Mouse (Mus musculus) heart, embryonic 16.5 days (tissue): Measurements from ENCODE around the gene Dzank1. TPM values are rescaled to one million over a fixed set of nuclear protein-coding genes. Genes with fewer than 3 reads are reported as not detected.

Source experiments
- ATAC-seq: fragments of 200-750 bp; cut with Nextera tagmentation; replicated peaks from 2 replicates; pipeline ENCODE4 v1.8.0; 2017; ENCODE audit warnings: moderate number of reproducible peaks; ENCODE audit not compliant: insufficient read depth, low FRiP score; ENCODE audit errors: extremely low read depth
- H3K27ac ChIP-seq: fragments of 300-500 bp; sonication (generic); 2 replicates; pipeline ENCODE4 v1.5.1; 2014; ENCODE audit warnings: mild to moderate bottlenecking, low read length, control low read depth, moderate library complexity
- H3K27me3 ChIP-seq: fragments of 300-500 bp; sonication (generic); 2 replicates; pipeline ENCODE4 v1.6.1; 2014; ENCODE audit warnings: low read length, mixed read lengths; ENCODE audit not compliant: control insufficient read depth, insufficient read depth
- H3K36me3 ChIP-seq: fragments of 300-500 bp; sonication (generic); 2 replicates; pipeline ENCODE4 v1.6.1; 2014; ENCODE audit not compliant: control insufficient read depth, insufficient read depth
- H3K4me1 ChIP-seq: fragments of 300-500 bp; sonication (generic); 2 replicates; pipeline ENCODE4 v1.6.1; 2014; ENCODE audit warnings: low read length, mixed read lengths; ENCODE audit not compliant: control insufficient read depth, insufficient read depth
- H3K4me2 ChIP-seq: fragments of 300-500 bp; sonication (generic); 2 replicates; pipeline ENCODE4 v1.6.1; 2014; ENCODE audit warnings: low read depth, mild to moderate bottlenecking, control low read depth, low read length
- H3K4me3 ChIP-seq: fragments of 300-500 bp; sonication (generic); 2 replicates; pipeline ENCODE4 v1.5.1; 2014; ENCODE audit warnings: mild to moderate bottlenecking, control low read depth, low read length
- H3K9ac ChIP-seq: fragments of 300-500 bp; sonication (generic); 2 replicates; pipeline ENCODE4 v1.6.1; 2014; ENCODE audit warnings: low read length, control low read depth
- H3K9me3 ChIP-seq: fragments of 300-500 bp; sonication (generic); replicated peaks from 2 replicates; pipeline ENCODE4 v1.6.1; 2016; ENCODE audit warnings: low read length; ENCODE audit not compliant: control insufficient read depth
- WGBS: fragments of 180-500 bp; shearing (Covaris S2); extraction: QIAGEN DNeasy Blood & Tissue Kit; methylation state at CpG from one replicate; pipeline ENCODE4 v1.1.7; 2014; 5-methylcytosine and 5-hydroxymethylcytosine counted together
- polyA plus RNA-seq: library from polyadenylated mRNA; unstranded; fragments of >200 nt; fragmentation: Nextera tagmentation; extraction: Ambion mirVana; gene quantifications from 2 replicates; pipeline ENCODE4 v1.2.1, GENCODE M21; 2015

Gene Dzank1
- polyA plus RNA-seq, 1 experiment from 2014 or later, result 0.60 TPM

DNA sequence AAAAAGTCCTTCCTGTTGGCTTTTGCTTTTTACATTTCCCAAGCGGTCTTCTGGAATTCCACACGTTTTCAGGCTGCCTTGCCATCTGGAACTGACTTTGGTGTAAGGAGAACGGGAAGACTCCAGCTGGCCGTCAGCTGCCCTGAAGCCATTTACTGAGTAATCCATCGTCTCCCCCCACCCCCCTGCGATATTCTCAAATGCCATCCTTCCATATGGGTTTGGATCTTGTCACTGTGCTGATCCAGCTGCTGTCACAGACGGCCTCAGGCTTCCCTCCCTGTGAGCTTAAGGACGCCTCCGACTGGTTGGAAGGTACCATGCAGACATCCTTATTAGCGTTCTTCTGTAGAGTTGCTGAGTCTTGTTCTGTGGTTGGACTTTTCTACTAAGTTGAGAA lies 91.5 kb downstream of the Dzank1 start:
- Histone ChIP-seq H3K27ac (no peak overlapping the region), H3K9ac (no peak overlapping the region), H3K4me3 (no peak overlapping the region), H3K4me1 (no peaks in the 10 kb centered on the region), H3K36me3 (no peaks in the 10 kb centered on the region), H3K27me3 (no peaks in the 10 kb centered on the region), H3K4me2 (no peak overlapping the region), H3K9me3 (no peaks in the 10 kb centered on the region)
- ATAC-seq, result no peak
- 82% methylated on average over 10 of the region's 10 CpGs for WGBS

DNA sequence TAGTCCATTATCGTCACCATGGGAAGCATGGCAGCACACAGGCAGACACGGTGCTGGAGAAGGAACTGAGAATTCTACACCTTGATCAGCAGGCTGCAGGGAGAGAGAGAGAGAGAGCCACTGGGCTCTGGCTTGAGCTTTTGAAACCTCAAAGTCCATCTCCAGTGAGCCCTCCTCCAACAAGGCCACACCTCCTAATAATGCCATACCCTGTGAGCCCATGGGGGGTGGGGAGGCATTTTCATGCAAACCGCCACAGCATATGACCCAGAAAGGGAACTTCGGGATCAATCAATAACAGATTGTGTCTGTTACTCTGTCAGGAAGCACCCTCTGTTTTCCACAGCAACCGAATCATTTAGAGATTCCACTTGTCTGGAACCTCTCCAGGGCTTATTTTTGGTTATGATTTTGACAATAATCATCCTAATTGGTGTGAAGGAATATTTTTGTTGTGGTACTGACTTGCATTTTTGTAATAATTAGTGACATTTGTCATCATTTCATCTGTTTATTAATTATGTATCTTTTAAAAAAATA lies 95.9 kb downstream of the Dzank1 start:
- Histone ChIP-seq H3K4me2 (no peak overlapping the region), H3K4me3 (no peak overlapping the region), H3K9me3 (no peaks in the 10 kb centered on the region), H3K36me3 (no peaks in the 10 kb centered on the region), H3K27me3 (no peaks in the 10 kb centered on the region), H3K4me1 (no peaks in the 10 kb centered on the region), H3K27ac (no peak overlapping the region), H3K9ac (no peak overlapping the region)
- ATAC-seq, result no peak
- WGBS, result 73% methylated on average over 5 of the region's 5 CpGs

DNA sequence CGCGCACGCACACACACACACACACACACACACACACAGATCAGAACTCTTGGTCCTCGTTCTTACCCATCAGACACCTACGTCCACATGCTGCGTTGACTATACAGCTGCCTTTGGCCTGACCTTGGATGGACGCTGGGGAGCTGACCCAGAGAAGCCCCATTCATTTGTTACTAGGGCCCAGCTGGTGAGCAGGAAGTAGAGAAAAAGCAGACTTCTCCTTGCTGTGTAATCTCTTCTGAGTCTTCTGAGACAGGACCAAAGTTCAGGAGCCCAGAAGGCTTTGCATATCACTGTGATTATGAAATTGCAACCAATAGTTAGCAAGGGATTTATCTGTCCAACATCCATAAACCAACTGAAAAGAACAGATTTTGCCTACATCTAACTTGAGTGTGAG lies 98.0 kb downstream of the Dzank1 start:
- Histone ChIP-seq H3K27me3 (no peaks in the 10 kb centered on the region), H3K4me1 (no peaks in the 10 kb centered on the region), H3K4me3 (no peak overlapping the region), H3K4me2 (no peak overlapping the region), H3K9me3 (no peaks in the 10 kb centered on the region), H3K27ac (no peak overlapping the region), H3K9ac (no peak overlapping the region), H3K36me3 (no peaks in the 10 kb centered on the region)
- 73% methylated on average over 7 of the region's 7 CpGs for WGBS
- ATAC-seq, result no peak

DNA sequence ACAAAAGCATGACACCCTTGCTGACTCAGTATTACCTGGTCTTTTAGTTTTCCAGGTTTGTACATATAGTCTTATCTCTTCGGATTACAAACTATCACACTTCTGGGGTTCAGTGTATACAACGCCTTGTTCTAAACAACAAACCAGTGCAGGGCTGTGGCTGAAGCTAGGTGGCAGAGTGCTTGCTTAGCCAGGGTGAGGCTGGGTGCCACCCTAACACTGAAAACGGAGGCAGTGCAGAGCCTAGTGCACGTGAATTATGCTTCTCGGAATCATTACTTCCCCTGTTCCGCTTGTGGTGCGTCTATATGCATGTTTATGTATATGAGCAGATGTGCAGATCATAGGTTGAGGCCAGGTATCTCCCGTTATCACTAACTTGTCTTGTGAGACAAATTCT lies 98.6 kb downstream of the Dzank1 start:
- Histone ChIP-seq H3K36me3 (no peaks in the 10 kb centered on the region), H3K9me3 (no peaks in the 10 kb centered on the region), H3K27me3 (no peaks in the 10 kb centered on the region), H3K4me3 (no peak overlapping the region), H3K4me1 (no peaks in the 10 kb centered on the region), H3K27ac (no peak overlapping the region), H3K4me2 (no peak overlapping the region), H3K9ac (no peak overlapping the region)
- 77% methylated on average over 8 of the region's 8 CpGs for WGBS
- no peak for ATAC-seq

DNA sequence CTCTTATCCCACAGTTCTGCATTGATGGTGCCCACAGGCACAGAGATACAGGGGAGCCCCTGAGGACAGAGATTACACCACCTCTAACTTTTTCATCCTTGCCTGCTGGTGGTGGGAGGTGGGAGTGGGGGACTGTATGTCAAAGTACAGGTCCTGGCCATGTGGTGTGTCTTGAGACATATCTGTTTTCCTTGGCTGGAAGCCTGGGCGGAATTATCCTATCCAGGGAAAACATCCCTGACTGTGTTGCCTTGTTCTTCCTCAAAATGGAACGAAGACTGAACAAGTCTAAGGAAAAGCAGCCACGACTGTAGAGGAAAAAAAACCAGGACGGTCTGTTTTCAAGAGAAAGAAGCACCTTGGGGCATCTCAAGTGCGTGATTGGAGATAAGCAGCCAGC lies 99.4 kb downstream of the Dzank1 start:
- no peaks in the 10 kb centered on the region for H3K36me3 ChIP-seq
- H3K27me3 ChIP-seq, result no peaks in the 10 kb centered on the region
- H3K4me3 ChIP-seq, result no peak overlapping the region
- 53% methylated on average over 5 of the region's 5 CpGs for WGBS
- H3K27ac ChIP-seq, result no peak overlapping the region
- no peak for ATAC-seq
- no peak overlapping the region for H3K9ac ChIP-seq
- H3K4me1 ChIP-seq, result no peaks in the 10 kb centered on the region
- H3K4me2 ChIP-seq, result no peak overlapping the region
- no peaks in the 10 kb centered on the region for H3K9me3 ChIP-seq

DNA sequence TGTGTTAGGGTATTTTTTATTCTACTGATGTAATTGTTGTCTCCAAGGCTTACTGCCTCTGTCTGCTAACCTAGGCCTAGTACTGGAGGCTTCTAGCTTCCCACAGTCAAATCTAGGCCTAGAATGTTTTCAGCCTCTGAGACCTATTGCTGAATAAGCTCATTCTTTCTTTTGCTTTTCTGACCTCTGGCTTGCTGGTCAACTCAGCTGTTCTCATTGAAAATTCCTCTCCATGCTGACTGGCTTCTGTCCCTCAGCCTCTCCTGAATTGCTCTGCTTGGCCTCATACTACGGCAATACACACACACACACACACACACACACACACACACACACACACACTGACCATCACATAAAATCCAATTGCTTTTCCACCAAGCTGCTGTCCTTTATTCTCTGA lies 101.5 kb downstream of the Dzank1 start:
- WGBS, result 71% methylated on average over 1 of the region's 1 CpGs
- no peak for ATAC-seq
- no peaks in the 10 kb centered on the region for H3K4me1 ChIP-seq
- H3K9me3 ChIP-seq, result no peaks in the 10 kb centered on the region
- H3K4me3 ChIP-seq, result no peak overlapping the region
- no peak overlapping the region for H3K9ac ChIP-seq
- no peak overlapping the region for H3K27ac ChIP-seq
- H3K4me2 ChIP-seq, result no peak overlapping the region
- H3K27me3 ChIP-seq, result no peaks in the 10 kb centered on the region
- no peaks in the 10 kb centered on the region for H3K36me3 ChIP-seq

DNA sequence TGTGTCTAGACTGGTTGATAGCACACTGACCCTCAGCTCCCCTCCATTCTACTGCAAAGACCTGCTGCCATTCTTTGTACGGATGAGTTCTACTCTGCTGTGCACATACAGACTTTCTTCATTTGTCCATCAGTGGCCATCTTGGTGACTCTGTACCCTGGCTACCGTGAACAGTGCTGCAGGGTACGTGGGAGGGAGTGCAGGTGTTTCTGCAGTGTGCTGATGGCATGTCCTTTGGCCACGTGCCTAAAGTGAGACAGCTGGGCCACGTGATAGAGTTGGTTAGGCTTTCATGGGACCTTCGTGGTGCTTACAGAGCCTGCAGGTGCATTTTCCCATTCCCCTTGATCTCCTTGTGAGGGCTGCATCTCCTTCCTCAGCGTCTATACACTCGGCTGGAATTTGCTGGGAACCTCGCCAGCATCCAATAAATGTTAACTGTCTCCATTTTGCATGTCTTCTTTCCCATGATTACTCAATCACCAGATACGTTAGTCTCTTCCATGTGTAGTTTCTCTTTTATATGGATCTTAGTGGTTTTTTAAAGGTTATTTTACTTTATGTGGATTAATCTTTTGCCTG lies 105.0 kb downstream of the Dzank1 start:
- Histone ChIP-seq H3K27me3 (no peaks in the 10 kb centered on the region), H3K36me3 (no peaks in the 10 kb centered on the region), H3K4me2 (no peak overlapping the region), H3K27ac (no peak overlapping the region), H3K4me3 (no peak overlapping the region), H3K4me1 (no peaks in the 10 kb centered on the region), H3K9me3 (no peaks in the 10 kb centered on the region), H3K9ac (no peak overlapping the region)
- no peak; the same call in 1 of the 2 replicates for ATAC-seq
- 64% methylated on average over 10 of the region's 10 CpGs for WGBS

Other genes starting within 250 kb of the Dzank1 start
- 0.14 and 0.76 TPM in 2 replicates for gene Ovol2, start 195.3 kb downstream of the Dzank1 start, polyA plus RNA-seq
- 27.2 and 28.0 TPM in 2 replicates for gene Kat14, start 158.4 kb downstream of the Dzank1 start, polyA plus RNA-seq
- 2.9 and 3.9 TPM in 2 replicates for gene Pet117, start 158.4 kb downstream of the Dzank1 start, polyA plus RNA-seq
- 18.4 and 20.8 TPM in 2 replicates for gene Polr3f, start 304 bp upstream of the Dzank1 start, polyA plus RNA-seq
- 50.8 and 54.0 TPM in 2 replicates for gene Rbbp9, start 23.5 kb upstream of the Dzank1 start, polyA plus RNA-seq
- 51.9 and 52.1 TPM in 2 replicates for gene Sec23b, start 28.8 kb upstream of the Dzank1 start, polyA plus RNA-seq
- 46.4 and 47.1 TPM in 2 replicates for gene Smim26, start 66.6 kb upstream of the Dzank1 start, polyA plus RNA-seq
- 28.6 and 31.6 TPM in 2 replicates for gene Dtd1, start 72.5 kb upstream of the Dzank1 start, polyA plus RNA-seq